In genomic region chr1:125568126-125568525, GRCm38 (mm10) we compare ENCODE assay signal across 27 mouse cellular contexts. TPM values are rescaled to one million over a fixed set of nuclear protein-coding genes. Genes with fewer than 3 reads are reported as not detected.
DNase-seq lines count a peak whose midpoint lies in the region; ATAC-seq and TF ChIP-seq lines count a peak whose summit lies in the region.
"Had no signal": no experiment of that assay in that cellular context is flagged by ENCODE, and none has a peak within 500 bp of the region (broad histone marks: within the 10 kb centered on the region; RNA-seq: fewer than 3 reads in every experiment).

No protein-coding gene starts in this region.

- WGBS in hindbrain, postnatal 0 days = 92% methylated on average over 4 of the region's 4 CpGs

- H3K4me3 ChIP-seq in hindbrain, postnatal 0 days (ENCODE audit: low read length) = no peak overlapping the region
- H3K4me3 ChIP-seq: forebrain, embryonic 10.5 days; forebrain, embryonic 15.5 days; heart, embryonic 13.5 days; limb, embryonic 12.5 days; liver, embryonic 15.5 days; midbrain, embryonic 15.5 days; neural tube, embryonic 15.5 days had no signal

- no peak overlapping the region for H3K27ac ChIP-seq in hindbrain, postnatal 0 days
- H3K27ac ChIP-seq: forebrain, embryonic 10.5 days; forebrain, embryonic 15.5 days; heart, embryonic 13.5 days; hindbrain, embryonic 14.5 days; limb, embryonic 12.5 days; liver, embryonic 15.5 days; midbrain, embryonic 15.5 days; neural tube, embryonic 15.5 days had no signal

- DNase-seq in adrenal gland, adult 2 months = peak; percentile 9
- no peak for DNase-seq in adrenal gland, adult 8-10 months
- peak; percentile 19 for DNase-seq in lung, postnatal 25 days (ENCODE audit: low spot score)
- DNase-seq in lung, adult 18-20 months = no peak
- DNase-seq in MN1 (ENCODE audit: low spot score) = peak; percentile 55
- peak; percentile 70 for DNase-seq in gonadal fat pad, adult 2 months (ENCODE audit: low read depth)
- no peak for DNase-seq in hindbrain, postnatal 0 days (ENCODE audit: low spot score)
- DNase-seq: cerebellum, adult 11 months; cerebellum, adult 9-10 months; cerebellum, postnatal 36 days; gastrocnemius, postnatal 25 days; heart, postnatal 10 days; kidney, adult 11 months; kidney, postnatal 14 days; layer of hippocampus, adult 9-11 months; right cerebral cortex, adult 18-20 months; right cerebral cortex, postnatal 4 days; thymus, postnatal 4 days had no signal

- TF ChIP-seq CTCF in hindbrain, postnatal 0 days (IDR thresholded peaks at IDR 0.05; ENCODE audit: low read depth) = no peak

- no peak for ATAC-seq in hindbrain, postnatal 0 days
- ATAC-seq: forebrain, embryonic 15.5 days; inflammation-experienced regulatory T-cells, adult 6 months; midbrain, embryonic 15.5 days had no signal

- peaks cover 33% of the 10 kb centered on the region; the same call in 1 of the 2 replicates for H3K36me3 ChIP-seq in hindbrain, postnatal 0 days (ENCODE audit: insufficient read depth, low read length)

- H3K4me1 ChIP-seq in hindbrain, postnatal 0 days (ENCODE audit: insufficient read depth, low read length) = no peaks in the 10 kb centered on the region
- H3K4me1 ChIP-seq: forebrain, embryonic 10.5 days; forebrain, embryonic 15.5 days; heart, embryonic 13.5 days; limb, embryonic 12.5 days; liver, embryonic 15.5 days; midbrain, embryonic 15.5 days; neural tube, embryonic 15.5 days had no signal

- no peak overlapping the region for H3K9ac ChIP-seq in hindbrain, postnatal 0 days (replicated peaks; ENCODE audit: low read length)
- H3K9ac ChIP-seq: forebrain, embryonic 15.5 days; heart, embryonic 13.5 days; hindbrain, embryonic 14.5 days; limb, embryonic 12.5 days; liver, embryonic 15.5 days; midbrain, embryonic 15.5 days; neural tube, embryonic 15.5 days had no signal

- no peak overlapping the region for H3K4me2 ChIP-seq in hindbrain, postnatal 0 days (ENCODE audit: low read depth, low read length)
- H3K4me2 ChIP-seq: forebrain, embryonic 15.5 days; heart, embryonic 13.5 days; hindbrain, embryonic 14.5 days; limb, embryonic 12.5 days; liver, embryonic 15.5 days; midbrain, embryonic 15.5 days; neural tube, embryonic 15.5 days had no signal

- no peaks in the 10 kb centered on the region for H3K27me3 ChIP-seq in hindbrain, postnatal 0 days (ENCODE audit: insufficient read depth, low read length)
- H3K27me3 ChIP-seq: forebrain, embryonic 15.5 days; heart, embryonic 13.5 days; limb, embryonic 12.5 days; liver, embryonic 15.5 days; midbrain, embryonic 15.5 days; neural tube, embryonic 15.5 days had no signal

- no peaks in the 10 kb centered on the region for H3K9me3 ChIP-seq in hindbrain, postnatal 0 days (ENCODE audit: low read length)
- H3K9me3 ChIP-seq: forebrain, embryonic 10.5 days; forebrain, embryonic 15.5 days; heart, embryonic 13.5 days; limb, embryonic 12.5 days; liver, embryonic 15.5 days; midbrain, embryonic 15.5 days; neural tube, embryonic 15.5 days had no signal

RNA-seq across cellular contexts. Expression of gene Slc35f5, which starts 7.7 kb away (rescaled TPM):
- 10 to 100 TPM; 36.1 to 36.2 TPM for total RNA-seq in adrenal gland, adult 2 months (2021)
- polyA plus RNA-seq in adrenal gland, adult 2 months (2012; rRNA removed) = 10.1 and 11.2 TPM in 2 replicates
- total RNA-seq in adrenal gland, adult 8-10 months (2022) = 10 to 100 TPM; 32.6 to 43.8 (median 38.3) TPM
- 32.6 and 35.3 TPM in 2 replicates for polyA plus RNA-seq in gonadal fat pad, adult 2 months (2012; rRNA removed)
- 16.4 and 17.9 TPM in 2 replicates for total RNA-seq in hindbrain, postnatal 0 days (2014; rRNA removed)
- polyA plus RNA-seq in hindbrain, postnatal 0 days (2015; fragmentation: Nextera tagmentation; extraction: Ambion mirVana) = 34.7 and 35.1 TPM in 2 replicates

Comparison
In these comparisons a context has a peak if more than half of its experiments do, and no peak if none do; other contexts are left out.
1. DNase-seq: peak in adrenal gland, adult 2 months (single experiment), lung, postnatal 25 days (single experiment), MN1 (single experiment) and gonadal fat pad, adult 2 months (single experiment); none in adrenal gland, adult 8-10 months (single experiment), lung, adult 18-20 months (0 of 2) and hindbrain, postnatal 0 days (single experiment).